Mouse (Mus musculus) retina, adult 2 months (tissue): Measurements from ENCODE around the gene Nhej1.

Experiments used
- DNase-seq: peaks from one replicate; pipeline ENCODE4 v3.0.0-alpha.2; 2012; ENCODE audit warnings: low read depth, low spot score

Gene Nhej1

GRCm38 (mm10) chr1:75125418-75125817, 418 bp upstream of the Nhej1 start:
- DNase-seq: no peak

GRCm38 (mm10) chr1:75122211-75122610, 2.8 kb downstream of the Nhej1 start:
- no peak for DNase-seq

DNA sequence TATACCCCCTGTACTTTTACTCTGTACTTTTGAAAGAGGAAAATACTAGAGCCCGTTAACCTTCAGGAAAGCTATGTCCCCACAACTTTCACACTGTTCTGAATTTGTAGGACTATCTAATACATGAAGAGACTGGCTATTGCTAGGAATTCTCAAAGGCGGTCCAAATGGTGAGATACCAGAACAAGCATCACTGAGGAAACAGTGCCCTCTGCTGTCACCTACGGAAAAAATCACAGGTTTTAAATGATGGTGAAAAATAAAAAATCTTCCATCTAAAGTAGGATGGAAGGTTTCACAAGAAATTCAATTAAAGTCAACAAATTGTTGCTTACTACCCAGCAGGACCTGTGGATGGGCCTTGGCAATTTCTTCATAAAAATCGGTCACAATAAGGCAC, 72.9 kb downstream of the Nhej1 start:
- no peak for DNase-seq

DNA sequence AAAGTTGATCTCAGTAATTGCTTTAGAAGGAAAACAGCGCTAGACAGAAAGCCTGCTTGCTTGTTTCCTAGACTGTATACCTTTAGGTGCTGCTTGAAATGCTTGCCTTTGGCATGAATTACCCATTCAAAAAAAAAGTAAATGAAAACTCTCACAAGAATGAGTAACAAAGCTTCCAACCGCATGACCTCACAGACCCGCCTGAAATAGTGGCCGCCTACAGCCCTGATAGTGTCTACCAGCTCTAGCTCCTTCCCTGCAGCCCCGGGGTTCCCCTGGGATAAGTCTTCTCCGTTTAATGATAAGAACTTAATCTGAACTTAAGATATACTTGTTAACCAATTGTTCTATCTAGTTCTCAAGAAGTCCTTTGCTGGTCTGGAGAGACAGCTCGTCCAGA, 73.6 kb downstream of the Nhej1 start:
- DNase-seq: no peak

DNA sequence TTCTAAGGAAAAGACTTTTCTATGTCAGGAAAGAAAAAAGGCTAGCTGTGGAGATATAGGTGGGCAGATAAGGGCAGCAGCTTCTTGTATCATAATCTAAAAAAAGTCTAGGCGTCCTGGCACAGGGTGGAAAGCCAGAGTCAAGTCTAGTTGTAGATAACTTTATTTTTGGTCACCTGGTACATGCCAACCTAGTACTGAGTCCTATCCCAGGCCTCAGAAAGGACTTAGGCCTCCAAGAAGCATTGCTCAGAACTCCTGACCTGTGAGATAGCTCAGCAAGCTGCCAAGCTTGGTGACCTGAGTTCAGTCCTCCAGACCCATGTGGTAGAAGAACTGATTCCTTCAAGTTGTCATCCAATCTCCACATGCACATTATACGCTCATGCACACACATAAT, 76.4 kb downstream of the Nhej1 start:
- DNase-seq: no peak

DNA sequence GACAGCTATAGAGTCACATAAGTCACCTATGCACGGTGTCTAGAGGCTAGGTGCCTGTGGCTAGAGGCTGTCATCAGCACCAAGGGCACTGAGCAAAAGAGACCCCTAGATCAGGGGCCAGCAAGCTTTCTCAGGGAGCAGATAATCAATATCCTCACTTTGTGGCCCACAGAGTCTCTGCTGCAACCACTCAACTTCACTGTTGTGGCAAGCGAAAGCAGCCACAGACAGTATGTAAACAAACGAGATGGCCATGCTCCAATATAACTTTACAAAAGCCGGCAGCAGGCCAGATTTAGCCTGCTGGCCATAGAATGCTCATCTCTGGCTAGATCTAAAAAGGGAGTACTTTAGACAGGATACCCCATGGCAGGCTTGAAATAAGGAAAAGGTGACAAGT, 77.0 kb downstream of the Nhej1 start:
- DNase-seq: no peak

GRCm38 (mm10) chr1:75040429-75040828, 84.6 kb downstream of the Nhej1 start:
- no peak for DNase-seq

DNA sequence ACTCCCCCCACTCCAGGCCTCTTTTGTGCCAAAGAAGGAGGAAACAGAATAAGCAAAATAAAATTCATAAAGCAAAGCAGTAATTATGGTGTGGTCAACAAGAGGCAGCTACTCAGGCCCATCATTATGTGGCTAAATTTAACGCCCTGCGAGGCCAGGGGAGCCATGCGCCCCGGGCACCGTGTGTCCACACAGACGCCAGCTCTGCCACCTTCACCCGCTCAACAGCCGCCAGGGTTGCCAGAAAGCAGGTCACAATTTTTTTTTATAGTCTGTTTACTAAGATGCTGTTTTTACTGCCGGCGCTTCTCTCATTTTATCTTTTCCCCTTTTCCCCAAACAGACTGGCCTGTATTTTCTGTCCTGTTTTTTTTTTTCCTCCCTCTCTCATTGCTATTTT, 93.0 kb downstream of the Nhej1 start:
- no peak for DNase-seq

- DNase-seq: no peak
These were observed 97.8 kb downstream of the Nhej1 start for GRCm38 (mm10) chr1:75027061-75027779.

DNA sequence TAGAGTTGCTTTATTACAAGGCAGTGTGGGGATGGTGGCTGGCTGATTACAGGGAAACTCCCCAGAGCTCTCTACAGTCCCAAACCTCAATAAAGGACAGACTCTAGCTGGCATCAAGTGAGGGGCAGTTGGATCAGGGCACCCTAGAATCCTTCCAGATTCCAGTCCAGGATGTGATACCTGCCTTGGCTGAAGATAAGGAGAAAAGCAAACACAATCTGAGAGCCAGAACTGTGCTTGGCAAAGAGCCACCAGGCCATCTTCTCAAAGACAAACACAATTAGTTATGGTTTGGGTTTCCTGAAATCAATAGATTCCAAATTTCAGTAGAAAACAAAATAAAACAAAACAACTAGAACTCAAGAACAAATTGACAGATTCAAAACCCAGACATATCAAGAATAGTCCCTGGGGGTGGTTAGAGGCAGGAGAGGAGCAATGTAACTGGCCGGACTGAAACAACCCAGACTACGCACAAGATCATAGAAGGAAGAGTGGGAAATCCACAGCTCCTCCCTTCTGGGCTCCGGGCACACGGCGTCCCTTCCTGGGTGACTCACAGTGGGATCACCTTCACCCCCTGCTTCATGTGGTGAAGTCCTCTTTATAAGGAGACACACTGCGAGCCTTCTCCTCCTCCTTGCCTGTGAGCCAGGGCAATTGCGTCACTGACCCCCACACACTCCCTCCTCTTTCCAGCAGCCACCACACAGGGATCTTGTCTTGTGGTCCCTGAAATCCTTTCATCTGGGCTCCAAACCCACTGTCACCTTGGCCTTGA, 100.4 kb downstream of the Nhej1 start:
- no peak for DNase-seq

DNA sequence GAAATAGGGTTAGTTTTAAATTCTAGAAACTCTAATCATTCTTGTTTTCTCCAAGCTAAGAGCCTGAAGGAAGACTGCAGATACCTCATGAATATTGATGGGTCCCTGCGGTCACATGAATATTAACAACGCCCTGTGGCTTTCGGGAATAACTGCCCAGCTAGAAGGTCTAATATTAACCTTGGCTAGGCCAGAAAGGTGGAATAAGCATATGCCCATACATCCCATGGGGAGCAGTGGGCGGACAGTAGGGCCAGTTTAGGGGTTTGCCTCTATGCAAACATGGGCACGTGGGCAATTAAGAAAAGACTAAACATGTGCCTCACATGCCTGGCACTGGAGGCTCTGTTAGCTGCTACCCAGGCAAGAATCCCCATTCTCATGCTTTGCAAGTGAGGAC, 102.8 kb downstream of the Nhej1 start:
- no peak for DNase-seq

DNA sequence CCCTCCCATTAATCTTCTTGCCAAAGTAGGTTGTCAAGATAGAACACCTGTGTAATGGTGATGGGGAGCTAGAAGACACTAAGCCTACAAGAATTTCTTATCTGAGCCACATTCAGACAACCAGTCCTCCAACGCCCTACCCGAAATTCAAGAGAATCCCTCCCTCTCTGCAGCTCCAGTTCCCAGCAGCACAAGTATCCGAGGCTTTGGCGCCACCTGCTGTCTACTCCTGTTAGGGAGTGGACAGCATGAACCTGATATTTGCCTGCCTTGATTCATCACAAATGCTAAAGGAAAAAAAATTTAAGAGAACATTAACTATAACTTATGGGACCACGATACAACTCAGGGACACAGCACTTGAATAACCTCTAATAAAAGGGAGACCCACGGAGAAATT, 108.2 kb downstream of the Nhej1 start:
- peak; percentile 52 for DNase-seq

- DNase-seq: no peak
These were observed 109.3 kb downstream of the Nhej1 start for GRCm38 (mm10) chr1:75015551-75016265.

DNA sequence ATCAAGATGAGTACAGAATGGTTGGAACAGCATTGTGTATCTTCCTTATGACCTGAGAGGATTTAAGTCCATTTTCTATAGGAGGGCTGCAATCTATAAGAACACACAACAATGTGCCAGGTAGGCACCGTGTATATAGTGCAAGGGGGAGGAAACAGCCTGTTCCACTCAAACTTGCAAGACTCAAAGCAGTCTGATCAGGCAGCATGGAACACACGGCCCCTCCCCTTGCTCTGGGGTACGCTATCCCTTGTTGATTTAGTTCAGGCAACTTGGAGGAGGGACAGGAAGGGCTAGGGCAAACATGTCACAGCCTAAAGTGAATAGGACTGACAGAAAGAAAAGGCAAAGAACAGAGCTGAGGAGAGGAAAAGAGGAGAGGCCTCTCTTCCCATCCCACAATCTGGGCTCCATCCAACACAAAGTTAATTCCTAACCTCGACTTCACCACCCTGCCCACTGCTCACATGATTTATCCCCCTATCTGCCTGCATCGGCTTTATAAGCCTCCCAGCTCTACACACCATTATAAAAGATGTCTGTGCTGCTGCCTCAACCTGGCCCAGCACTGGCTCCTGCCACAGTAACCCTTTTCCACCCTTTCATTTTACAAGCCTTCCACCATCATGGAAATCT, 110.7 kb downstream of the Nhej1 start:
- DNase-seq: no peak

- DNase-seq: no peak
These were observed 114.2 kb downstream of the Nhej1 start for GRCm38 (mm10) chr1:75010817-75011216.

DNA sequence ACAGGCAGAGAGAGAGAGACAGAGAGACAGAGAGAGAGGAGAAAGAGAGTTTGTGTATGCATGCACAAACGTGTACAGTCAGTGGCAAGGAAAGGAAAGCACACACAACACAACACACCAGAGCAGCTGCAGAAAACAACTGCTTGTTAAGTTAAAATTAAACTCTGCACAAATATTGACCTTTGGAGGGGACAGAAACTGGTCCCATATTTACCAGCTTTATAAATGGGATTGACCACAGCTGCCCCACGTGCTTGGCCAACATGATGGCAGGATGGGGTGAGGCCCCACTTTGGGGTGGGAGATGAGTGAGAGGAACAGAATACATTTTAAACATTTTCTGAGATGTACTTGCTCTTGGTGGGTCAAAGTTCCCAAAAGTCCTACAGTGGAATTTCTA, 114.8 kb downstream of the Nhej1 start:
- no peak for DNase-seq

GRCm38 (mm10) chr1:75006016-75006415, 119.0 kb downstream of the Nhej1 start:
- no peak for DNase-seq

DNA sequence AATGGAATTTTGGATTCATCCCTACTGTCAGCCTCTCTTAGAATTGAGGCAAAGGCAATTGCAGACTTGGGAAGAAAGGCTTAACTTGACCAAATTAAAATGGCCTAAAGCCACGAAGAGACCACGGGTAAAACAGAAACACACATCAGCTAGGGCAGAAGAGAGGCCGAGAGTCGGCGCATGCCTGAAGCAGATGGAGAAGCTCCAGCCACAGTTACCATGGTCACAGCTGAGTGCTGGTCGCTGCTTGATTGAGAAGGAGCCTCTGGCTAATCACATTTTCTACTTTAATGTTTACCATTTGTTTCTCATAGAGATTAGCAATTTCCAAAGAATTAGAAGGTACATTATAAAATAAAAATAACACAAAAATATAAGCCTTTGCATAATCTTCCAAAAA, 123.8 kb downstream of the Nhej1 start:
- DNase-seq: no peak

GRCm38 (mm10) chr1:75000496-75000895, 124.5 kb downstream of the Nhej1 start:
- no peak for DNase-seq

DNA sequence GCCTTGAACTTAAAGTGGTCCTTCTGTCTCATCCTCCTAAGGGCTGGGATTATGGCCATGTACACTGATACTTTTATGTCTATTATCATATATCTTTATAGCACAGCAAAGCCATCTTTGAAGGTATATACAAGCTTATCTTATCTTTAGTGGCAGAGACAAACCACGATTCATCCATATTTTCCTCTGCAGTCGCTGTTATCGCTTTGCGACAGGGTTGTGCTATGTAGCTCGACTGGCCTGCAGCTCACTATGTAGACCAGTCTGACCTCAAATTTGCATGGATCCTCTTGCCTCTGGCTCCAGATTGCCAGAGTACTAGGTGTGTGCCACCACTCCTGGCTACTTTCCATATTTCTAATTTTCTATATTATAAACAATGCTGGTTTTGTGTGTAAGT, 125.8 kb downstream of the Nhej1 start:
- no peak for DNase-seq

DNA sequence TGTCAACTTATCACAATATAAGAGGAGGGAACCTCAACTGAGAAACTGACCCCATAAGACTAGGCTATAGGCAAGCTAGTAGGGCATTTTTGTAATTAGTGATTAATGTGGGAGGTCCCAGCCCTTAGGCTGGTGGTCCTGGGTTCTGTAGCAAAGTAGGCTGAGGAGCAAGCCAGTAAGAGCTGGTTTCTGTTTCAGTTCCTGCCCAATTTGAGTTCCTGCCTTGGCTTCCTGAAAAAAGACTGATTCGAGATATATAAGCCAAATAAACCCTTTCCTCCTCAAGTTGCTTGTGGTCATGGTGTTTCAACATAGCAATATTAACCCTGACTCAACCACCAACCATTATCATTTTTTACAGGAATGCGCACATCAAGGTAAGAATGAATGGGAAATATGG, 127.8 kb downstream of the Nhej1 start:
- no peak for DNase-seq

DNA sequence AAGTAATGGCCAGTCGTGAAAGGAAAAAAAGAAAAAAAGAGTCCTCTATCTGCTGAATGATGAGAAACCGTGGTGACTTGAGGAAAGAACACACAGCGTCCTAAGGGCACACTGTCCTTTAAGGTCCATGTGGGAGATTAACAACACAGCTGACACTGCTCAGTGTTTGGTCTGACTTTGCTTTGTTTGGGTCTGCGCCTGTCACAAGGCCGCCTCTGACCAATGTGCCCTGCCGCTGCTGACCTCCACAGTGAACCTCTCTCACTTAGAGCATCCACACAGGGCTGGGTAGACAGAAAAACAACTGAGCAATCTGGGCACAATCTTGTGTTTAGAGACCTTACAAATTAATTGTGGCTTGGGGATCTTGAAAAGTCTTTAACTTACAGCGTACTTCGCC, 148.0 kb downstream of the Nhej1 start:
- no peak for DNase-seq
